Mouse (Mus musculus) gastrocnemius, adult 18-20 months (tissue): ENCODE measurements at regions not wholly inside any gene's neighbourhood (a gene's known extent, or its start where the extent isn't known, plus 50 kb on each side); places are given as distances from the start of the nearest gene placed in this dataset.

ENCODE experiments used
- DNase-seq: peaks from one replicate; pipeline ENCODE4 v3.0.0; 2021; ENCODE audit warnings: low spot score

DNA sequence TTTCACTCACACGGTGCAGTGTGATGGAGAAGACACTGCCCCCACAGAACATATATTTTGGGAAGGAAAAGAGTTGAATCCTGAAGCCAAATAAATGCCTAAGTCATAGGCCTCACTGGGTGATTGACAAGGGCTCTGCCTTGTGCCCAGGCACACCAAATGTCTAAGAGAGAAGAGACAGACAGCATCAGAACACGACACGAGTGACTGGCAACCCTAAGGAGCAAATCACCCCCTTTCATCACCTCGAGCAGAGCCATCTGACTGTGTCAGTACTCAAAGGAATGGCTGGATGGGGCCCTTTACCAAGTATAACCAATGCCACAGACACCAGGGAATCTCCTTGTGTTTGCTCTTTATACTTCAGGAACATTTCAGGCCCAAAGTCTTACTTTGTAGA, 815.6 kb downstream of the Car8 start:
- DNase-seq, result no peak

DNA sequence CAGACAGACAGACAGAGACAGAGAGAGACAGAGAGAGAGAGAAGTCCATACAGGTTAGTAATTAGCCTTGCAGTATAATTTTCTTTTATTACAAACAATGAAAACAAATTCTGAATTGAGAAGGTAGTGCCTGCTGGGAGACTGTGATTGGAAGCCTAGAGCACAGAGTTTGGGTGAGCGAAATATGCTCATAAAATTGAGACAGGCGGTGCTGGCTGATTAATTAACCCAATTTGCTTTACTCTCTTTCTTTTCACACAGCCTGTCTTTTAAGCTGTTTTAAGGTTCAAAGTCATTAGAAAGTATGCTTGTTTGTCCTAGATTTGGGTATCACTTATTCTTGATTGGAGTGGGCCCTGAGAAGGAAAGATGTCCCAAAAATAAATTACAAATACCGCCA, 816.1 kb downstream of the Car8 start:
- DNase-seq, result no peak

DNA sequence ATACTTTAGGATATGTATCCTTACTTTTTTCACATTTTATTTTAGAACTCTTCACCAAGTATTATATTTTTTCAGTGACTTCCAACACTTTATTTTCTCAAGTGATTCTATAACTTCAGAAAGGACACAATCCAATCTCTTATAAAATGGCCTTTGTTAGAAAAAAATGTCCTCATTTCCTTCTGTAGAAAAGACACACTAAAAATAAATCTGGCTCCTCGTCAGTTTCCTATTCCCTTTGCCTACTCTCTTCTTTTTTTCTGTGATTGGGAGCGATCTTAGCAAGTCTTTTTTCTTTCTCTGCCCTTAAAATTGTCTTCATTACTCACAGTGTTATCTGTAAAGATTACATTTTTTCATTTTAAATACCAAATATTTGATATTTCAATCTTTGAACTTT, 824.5 kb downstream of the Car8 start:
- no peak for DNase-seq

DNA sequence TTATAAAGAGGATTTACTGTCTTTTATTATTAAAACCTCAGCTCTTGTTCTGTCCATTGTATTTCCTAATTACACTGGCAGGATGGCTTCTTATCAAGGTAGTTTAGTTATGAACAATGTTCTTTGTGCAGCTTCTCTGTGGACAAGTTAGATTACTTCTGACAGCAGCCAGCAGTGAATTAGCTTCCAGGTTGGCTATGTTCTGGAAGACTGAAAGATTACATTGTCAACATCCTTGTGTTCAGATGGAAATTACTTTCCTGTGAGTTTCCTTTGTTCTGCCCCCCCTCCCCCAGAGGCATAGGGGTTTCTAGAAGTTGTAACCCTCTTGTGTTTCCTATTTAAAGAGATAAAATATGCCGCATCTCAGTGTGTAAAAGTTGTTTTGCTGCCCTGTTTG, 846.1 kb downstream of the Car8 start:
- DNase-seq, result no peak

DNA sequence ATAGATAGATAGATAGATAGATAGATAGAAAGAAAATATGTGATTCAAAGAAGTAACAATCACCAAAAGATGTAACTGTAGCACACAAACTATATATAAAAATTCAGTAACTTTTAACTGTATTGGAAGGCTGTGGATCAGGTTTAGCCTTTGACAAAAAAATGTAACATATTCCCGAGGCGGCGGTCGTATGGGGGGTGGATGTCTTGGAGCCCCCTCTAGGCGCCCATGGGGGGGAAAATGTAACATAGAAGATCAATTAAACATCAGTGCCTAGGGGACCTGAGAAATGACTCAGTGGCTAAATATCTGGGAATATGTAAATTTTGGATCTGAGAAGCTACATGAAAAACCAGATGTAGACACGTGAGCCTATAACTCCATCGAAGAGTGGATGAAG, 847.2 kb downstream of the Car8 start:
- DNase-seq, result no peak

DNA sequence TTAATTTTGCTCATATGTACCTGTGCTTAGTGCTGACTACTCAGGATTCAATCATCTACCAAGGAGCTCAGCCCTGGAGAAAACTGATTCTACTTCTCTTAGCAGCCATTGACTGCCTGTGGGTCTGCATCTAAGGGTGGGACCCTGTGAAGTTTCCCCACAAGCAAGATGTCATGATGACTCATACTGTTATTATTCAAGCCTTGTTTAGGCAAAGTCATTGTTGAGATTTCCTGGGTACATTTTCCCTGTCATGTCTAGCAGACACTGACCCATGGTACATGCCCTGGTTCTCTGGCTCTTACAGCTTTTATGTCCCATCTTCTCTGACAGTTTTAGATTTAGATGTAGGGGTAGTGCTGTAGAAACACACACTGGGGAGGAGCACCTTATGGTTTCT, 853.8 kb downstream of the Car8 start:
- no peak for DNase-seq

DNA sequence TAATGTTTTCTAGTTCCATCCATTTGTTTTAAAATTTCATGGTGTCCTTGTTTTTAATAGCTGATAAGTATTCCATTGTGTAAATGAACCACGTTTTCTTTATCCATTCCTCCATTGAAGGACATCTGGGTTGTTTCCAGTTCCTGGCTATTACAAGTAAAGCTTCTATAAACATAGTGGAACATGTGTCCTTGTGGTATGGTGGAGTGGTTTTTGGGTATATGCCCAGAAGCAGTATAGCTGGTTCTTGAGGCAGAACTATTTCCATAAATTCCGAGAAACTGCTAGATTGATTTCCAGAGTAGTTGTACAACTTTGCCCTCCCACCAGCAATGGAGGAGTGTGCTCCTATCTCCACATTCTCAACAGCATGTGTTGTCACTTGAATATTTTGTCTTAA, 858.8 kb downstream of the Car8 start:
- DNase-seq, result no peak

DNA sequence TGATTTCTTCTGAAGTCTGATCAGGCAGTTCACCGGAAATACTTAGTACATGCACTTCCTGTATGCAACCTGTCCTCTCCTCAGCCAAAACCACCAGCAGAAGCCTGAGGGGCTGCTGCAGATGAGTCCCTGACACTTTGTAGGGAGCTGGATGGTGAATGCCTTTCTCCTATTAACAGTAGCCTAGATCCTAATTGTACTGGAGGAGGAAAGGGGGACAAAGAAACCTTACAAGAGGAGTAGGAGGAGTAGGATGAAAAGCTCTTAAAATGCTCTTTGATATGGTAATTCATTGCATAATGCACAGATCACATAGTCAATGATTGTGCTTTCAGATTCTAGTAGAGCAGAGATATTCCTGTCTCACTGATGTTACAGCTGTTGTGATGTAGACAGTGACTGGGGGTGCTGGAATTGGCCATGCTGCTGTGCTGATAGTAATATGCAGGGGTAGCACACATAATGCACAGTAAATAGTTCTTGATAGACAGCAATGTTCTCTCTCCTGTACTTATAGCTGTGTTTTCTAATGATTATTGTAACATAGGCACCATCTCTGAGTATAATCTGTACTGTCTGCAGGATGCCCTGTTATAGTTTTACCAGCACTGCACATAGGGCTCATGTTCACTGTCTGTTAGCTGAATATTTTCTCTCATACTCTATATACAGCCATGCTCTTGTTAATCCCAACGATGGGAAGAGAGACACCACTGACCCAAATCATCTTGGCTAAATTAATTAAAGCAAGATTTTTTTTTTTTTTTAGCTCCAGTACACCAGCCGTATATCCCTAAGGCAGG, 874.4 kb downstream of the Car8 start:
- no peak for DNase-seq

DNA sequence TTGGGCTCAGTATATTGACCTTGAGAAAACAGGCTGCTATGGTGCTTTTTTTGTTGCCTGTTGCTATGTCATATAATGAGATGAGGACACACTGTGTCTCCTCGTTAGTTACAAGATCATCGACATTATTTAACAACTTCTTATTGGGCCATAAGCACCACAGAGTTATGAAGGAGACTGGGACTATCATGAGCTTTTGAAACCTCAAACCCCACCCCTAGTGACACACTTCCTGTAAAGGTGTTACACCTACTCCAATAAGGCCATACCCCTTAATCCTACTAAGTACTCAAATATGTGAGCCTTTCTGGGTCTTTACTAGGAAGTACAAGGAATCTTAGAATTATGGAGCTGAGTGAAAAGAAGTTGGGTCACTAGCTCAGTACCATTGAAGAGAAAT, 875.3 kb downstream of the Car8 start:
- no peak for DNase-seq

DNA sequence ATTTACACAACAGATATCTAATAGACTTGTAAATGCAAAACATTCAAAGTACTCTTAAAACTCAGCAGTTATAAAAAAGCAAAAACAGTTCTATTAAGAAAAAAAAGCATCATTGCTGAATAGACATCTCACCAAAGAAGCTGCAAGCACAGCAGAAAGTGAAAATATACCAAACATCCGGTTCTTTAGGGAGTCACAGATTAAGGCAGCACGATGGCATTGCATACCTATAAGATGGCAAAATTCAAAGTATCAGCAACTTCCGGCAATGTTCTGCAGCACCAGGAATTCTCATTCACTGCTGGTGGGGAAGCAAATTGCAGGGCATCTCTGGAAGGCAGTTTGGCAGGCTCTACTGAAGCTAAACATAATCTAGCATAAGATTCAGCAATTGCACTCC, 882.6 kb downstream of the Car8 start:
- no peak for DNase-seq

DNA sequence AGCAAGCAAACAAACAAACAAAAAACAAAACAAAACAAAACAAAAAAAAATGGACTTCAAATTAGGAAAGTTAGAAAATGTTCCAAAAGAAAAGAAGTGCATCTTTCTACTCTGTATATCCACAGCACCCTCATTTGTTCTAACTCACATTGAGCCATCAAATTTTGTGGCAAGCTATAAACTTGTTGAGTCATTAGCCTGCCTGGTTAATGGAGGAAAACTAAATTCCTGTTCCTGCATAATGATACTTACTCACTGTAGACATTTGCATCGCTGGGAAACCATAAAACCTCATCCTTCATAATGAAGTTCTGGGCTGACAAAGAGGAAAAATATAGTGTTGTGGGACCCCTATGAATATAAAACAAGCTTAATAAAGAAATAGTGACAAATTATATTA, 891.5 kb downstream of the Car8 start:
- no peak for DNase-seq

DNA sequence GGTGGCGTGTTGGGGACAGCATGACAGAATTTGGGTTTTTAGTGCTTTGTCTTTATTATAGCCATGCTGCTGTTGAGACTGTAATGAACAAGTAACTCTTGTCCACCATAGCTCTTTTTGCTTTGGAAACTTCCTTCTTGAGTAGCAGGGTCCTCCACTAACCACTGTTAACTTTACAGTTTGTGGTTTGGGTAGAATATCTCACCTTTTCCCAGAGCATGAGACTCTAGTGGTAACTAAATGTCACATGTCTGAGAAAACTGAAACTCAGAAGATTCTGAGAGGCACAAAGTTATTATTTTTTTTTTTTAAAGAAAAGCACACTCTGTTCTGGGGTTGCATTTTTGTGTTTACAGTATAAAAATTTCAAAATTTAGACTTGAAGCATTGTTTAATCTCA, 897.7 kb downstream of the Car8 start:
- no peak for DNase-seq

DNA sequence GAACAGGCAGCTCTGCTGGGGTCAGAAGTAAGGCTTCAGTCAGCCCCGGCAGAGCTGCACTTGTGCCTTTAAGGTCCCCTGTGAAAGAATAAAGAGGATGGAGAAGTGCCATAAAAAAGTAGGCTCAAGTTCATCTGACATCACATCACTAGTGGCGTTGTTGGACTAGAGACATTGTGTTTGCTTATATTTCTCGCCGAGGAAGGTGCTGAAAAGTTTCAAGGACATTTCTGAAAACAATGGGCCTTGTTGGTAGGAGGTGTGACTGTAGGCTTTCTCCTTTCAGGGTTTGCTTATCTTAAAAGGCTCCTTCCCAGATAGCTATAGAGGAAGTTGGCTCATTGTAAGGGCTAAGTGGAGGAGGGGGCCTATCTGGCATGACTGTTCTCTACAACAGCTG, 924.6 kb downstream of the Car8 start:
- DNase-seq, result no peak

DNA sequence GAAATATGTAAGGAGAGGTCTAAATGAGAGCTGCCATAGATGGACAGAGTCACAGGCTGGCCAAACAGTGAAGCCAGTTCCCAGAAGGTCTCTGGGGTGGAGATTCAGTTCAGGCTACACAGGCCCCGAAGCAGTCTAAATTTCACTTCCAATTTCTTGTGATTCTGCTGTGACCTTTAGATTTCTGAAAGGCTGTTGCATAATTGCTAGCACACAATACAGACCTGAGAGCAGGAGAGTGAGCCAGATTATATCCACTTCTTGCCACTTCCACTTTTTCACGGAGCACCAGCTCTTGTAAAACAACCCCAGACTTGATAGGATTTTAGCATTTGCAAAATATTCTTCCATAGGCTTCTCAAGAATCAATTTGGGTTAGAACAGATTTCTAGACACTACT, 925.6 kb downstream of the Car8 start:
- no peak for DNase-seq

DNA sequence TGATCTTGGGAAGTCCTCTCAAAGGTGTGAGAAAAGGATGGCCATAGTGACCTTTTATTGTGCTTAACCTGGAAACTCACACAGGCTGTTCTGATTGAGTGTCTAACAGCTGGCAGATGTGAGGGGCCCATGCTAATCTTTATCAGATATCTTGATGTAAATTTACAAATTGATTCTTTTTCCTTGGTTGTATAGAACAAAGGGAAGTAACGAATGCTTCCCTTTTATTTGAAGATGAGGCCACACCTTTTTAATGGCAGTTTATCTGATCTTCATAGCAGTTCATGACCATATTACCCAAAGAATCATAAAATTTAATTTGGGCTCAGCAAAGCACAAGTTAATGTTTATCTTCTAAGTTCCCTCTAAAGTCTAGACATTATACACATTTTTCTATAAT, 926.7 kb downstream of the Car8 start:
- DNase-seq, result no peak

DNA sequence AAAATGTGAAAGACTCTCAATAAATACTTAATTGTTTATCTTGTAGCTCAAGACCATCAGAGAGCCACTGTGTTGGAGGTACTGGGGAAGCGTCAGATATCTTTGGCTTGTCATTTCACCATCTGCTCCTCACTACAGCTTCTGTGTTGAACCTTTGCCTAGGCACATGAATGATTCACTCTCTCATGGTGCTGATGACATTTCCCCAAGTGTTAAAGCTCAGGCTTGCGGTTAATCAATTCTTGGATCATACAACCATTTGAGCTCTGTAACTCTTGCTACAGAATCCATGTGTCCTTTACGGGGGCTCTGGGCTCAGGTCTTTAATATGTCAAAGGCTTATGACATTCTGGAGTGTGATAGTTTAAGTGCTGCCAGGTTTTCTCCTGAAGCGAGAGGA, 969.8 kb downstream of the Car8 start:
- no peak for DNase-seq

DNA sequence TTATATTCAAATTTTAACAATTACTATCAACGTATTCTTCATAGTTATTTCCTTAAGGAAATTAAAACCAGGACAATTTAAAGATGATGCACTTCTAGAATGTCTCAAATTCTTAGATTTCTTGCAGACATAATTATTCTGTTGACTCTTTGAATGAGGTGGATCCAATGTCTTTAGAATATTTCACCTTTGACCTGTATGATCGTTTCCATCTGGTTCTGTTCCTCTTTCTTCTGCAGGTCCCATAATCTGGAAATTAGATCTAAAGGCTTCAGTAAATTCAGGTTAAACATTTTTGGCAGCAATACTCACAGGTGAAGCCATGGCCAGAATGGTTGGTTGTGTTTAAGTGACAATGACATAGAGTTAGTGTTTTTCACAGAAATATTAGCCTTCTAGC, 982.4 kb downstream of the Car8 start:
- no peak for DNase-seq

DNA sequence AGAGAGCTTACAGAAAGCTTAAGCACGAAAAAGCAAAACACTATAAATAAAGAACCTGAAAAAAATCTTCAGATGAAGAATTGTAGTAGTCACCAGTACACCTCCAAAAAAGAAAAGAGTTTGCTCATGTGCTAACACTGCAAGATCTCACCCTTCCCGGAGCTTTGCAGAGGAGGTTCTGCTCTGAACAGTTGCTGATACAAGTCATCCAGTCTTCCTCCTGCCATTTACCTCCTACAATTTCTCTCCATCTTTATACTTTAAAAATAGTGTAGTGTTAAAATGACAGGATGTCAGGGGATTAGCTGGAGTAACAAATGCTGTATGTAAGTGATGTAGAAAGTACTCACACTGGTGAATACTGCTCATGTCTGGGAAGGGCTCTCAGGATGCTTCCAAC, 985.2 kb downstream of the Car8 start:
- no peak for DNase-seq

DNA sequence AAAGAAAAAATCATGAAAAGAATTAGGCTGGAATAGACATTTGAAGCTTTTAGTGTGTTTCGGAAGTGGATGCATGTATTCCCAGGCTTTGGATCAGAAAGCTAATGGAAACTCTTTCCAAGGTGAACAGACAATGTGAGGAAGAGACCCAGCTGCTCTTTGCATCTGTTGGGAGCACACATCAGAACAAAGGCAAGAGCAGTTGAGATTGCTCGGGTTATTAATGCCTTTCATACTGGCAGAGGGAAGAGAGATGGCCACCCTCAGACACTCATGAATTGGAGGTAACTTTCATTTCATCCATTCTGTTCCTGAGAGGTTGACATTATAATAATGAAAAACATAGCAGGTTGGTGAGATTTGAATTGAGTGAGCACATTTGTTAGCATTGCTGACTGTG, 987.2 kb downstream of the Car8 start:
- DNase-seq, result no peak

DNA sequence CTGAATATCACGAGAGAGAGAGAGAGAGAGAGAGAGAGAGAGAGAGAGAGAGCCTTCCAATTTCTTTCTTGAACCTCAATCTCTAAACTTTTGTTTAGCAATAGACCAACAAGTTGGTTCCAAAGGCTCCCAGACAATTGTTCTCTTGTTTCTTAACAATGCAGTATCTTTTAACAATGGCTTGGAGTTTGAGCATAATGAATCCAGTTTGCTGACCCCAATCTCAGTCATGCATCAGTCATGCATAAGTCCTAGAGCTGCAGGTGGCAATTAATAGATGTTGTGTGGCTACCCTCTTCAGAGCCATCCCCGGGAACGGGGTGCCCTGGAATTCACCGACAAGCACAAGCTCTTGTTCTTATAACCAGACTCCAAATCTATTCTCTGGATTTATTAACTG, 991.0 kb downstream of the Car8 start:
- DNase-seq, result no peak

DNA sequence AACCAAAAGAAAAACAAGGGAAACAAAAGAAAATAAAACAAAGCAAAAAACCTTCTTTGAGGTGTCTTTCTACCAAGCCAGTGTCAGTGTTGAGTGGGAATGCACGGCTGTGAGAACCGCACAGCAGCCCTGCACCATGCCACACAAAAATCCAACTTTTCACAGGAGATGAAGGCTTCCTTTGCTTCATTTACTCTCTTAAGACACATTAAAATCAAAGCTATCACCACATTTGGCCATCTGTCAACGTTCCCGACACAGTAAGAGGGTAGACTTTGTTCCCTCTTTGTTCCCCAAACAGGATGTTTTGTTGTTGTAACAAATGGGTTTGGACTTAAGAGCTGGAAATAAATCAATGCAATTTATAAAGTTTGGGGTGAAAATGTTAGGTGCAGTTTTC, 991.6 kb downstream of the Car8 start:
- no peak for DNase-seq

DNA sequence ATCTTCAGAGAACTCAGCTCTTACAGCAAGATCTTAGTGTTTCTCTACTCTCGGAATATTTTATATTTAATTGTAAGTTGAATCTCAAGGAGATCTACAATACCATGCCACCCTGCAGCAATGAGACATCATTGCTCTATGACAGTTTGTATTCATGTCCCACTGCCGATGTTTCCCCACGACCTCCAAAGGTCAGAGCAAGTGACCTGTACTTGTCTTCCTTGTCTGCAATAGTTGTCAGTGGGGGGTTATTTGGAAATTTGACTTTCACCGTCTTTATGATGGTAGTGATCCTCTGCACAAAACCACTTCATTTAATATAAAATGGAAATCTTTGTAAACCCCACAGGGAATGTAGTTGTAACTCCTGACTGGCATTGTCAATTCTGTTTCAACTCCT, 992.0 kb downstream of the Car8 start:
- no peak for DNase-seq

DNA sequence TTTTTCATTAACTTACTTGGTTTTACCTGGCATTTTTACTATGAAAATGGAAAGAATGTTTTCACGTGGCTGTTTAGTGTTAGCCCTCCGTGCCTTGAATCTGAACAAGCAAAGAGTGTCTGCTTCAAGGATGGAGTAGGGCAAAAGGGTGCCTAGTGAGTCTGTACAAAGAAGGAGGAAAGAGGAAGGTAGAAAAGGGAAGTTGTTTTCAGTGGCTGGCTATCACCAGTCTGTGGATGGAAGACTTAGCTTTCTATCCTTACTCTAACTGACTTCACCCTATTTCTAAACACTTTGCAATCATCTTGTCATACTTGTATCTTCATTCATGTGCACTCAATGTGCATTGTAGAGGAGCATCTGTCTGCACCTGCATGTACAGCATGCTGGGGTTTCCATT, 993.2 kb downstream of the Car8 start:
- DNase-seq, result no peak

DNA sequence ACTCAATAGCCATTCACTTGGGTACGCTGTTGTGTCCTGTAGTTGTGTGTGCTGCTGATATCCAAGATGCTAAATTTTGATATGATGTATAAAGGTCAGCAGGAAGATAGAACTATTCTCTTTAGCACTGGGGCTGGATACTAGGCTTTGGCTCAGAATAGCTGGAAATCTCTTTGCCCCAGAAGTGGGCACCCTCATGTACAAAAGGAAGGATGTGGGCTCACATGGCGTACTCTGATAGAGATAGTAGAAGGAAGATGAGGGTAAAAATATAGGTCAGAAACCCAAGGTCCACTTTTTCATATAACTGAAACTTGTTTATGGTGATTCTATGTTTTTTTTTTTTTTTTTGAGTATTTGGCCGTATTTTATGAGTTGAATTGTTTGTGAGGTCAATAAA, 1001.0 kb downstream of the Car8 start:
- no peak for DNase-seq
